Mouse (Mus musculus) forebrain, embryonic 16.5 days (tissue): ENCODE data around the gene Cacna1f. TPM values are rescaled to one million over a fixed set of nuclear protein-coding genes. Genes with fewer than 3 reads are reported as not detected.

ENCODE experiments used
- ATAC-seq: fragments of 200-750 bp; cut with Nextera tagmentation; 2 replicates; pipeline ENCODE4 v1.8.0; 2017; ENCODE audit warnings: mild to moderate bottlenecking, moderate library complexity
- H3K27ac ChIP-seq: fragments of 300-500 bp; sonication (generic); 2 replicates; pipeline ENCODE4 v1.5.1; 2014; ENCODE audit warnings: low read length, control low read depth
- H3K27me3 ChIP-seq: fragments of 300-500 bp; sonication (generic); replicated peaks from 2 replicates; pipeline ENCODE4 v1.6.1; 2014; ENCODE audit warnings: low read length; ENCODE audit not compliant: control insufficient read depth, insufficient read depth
- H3K36me3 ChIP-seq: fragments of 300-500 bp; sonication (generic); 2 replicates; pipeline ENCODE4 v1.6.1; 2014; ENCODE audit not compliant: control insufficient read depth, insufficient read depth
- H3K4me1 ChIP-seq: fragments of 300-500 bp; sonication (generic); replicated peaks from 2 replicates; pipeline ENCODE4 v1.6.1; 2014; ENCODE audit warnings: low read length; ENCODE audit not compliant: control insufficient read depth, insufficient read depth
- H3K4me2 ChIP-seq: fragments of 300-500 bp; sonication (generic); 2 replicates; pipeline ENCODE4 v1.6.1; 2014; ENCODE audit warnings: mild to moderate bottlenecking, low read length, control low read depth
- H3K4me3 ChIP-seq: fragments of 300-500 bp; sonication (generic); replicated peaks from 2 replicates; pipeline ENCODE4 v1.5.1; 2014; ENCODE audit warnings: mild to moderate bottlenecking, low read length, control low read depth
- H3K9ac ChIP-seq: fragments of 300-500 bp; sonication (generic); replicated peaks from 2 replicates; pipeline ENCODE4 v1.6.1; 2014; ENCODE audit warnings: low read depth, low read length, control low read depth
- H3K9me3 ChIP-seq: fragments of 300-500 bp; sonication (generic); 2 replicates; pipeline ENCODE4 v1.6.1; 2016; ENCODE audit warnings: low read length; ENCODE audit not compliant: control insufficient read depth
- WGBS: fragments of 180-500 bp; shearing (Covaris S2); extraction: QIAGEN DNeasy Blood & Tissue Kit; methylation state at CpG from one replicate; pipeline ENCODE4 v1.1.7; 2014; 5-methylcytosine and 5-hydroxymethylcytosine counted together
- polyA plus RNA-seq: library from polyadenylated mRNA; unstranded; fragments of >200 nt; fragmentation: Nextera tagmentation; extraction: Ambion mirVana; gene quantifications from 2 replicates; pipeline ENCODE4 v1.2.1, GENCODE M21; 2015

The Cacna1f gene
- 0.06 and 0.16 TPM in 2 replicates for polyA plus RNA-seq

DNA sequence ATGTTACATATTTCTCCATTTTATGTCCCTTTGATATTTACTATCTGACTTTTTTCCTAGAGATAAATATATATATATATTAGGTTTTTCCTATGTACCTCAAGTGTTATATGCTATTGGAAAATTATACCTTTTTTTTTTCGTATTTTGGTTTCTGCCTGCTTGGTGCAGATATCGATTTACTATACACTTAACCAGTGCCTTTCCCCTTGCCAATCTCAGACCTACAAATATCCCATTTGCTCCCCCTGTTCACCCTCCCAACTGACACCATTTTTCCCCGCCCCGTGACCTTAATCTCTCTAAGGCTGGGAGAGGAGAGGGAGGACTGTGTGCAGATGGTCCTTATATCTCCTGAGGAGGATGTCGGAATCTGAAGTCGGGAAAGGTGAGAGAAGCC is at the start of gene Cacna1f:
Cacna1f (plus strand) TSS at position 301 of the 400 bp plus-strand sequence.
- H3K4me3 ChIP-seq, result no peak within 1 kb of the TSS
- no peaks in the 10 kb centered on the region for H3K36me3 ChIP-seq
- no peak within 1 kb of the TSS for H3K4me2 ChIP-seq
- H3K27me3 ChIP-seq, result no peaks in the 10 kb centered on the region
- 81% methylated on average over 6 of the region's 6 CpGs for WGBS
- no peak within 1 kb of the TSS for H3K27ac ChIP-seq
- no peak within 1 kb of the TSS for H3K9ac ChIP-seq
- no peaks in the 10 kb centered on the region for H3K9me3 ChIP-seq
- ATAC-seq, result no peak
- H3K4me1 ChIP-seq, result peaks cover 9% of the 10 kb centered on the region; the same call in 1 of the 2 replicates

DNA sequence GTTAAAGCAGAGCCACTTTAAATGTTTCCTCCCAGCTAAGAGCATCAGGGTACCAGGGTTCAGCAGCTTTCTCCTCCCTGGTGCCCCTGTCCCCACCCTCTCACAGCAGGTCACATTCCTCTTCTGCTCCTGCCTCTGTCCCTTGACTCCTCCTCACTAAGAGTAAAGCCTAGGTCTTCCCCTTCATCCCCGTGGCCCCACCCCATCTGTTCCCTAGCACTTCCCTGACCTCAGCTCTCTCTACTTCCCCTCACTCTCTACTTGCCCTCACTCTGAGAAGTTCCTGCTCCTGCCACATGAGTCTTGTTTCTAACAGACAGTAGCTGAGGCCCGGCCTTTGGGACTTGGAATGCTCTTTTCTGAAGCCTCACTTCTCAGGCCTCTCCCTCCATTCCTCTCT is 43.8 kb upstream of the Cacna1f start:
- ATAC-seq, result no peak
- H3K27ac ChIP-seq, result no peak overlapping the region
- no peak overlapping the region for H3K4me3 ChIP-seq
- no peak overlapping the region for H3K9ac ChIP-seq
- H3K4me2 ChIP-seq, result no peak overlapping the region
- 23% methylated on average over 2 of the region's 2 CpGs for WGBS
- H3K36me3 ChIP-seq, result no peaks in the 10 kb centered on the region
- H3K27me3 ChIP-seq, result no peaks in the 10 kb centered on the region
- no peaks in the 10 kb centered on the region for H3K4me1 ChIP-seq
- no peaks in the 10 kb centered on the region; the same call in 1 of the 2 replicates for H3K9me3 ChIP-seq

GRCm38 (mm10) chrX:7566352-7566751 is 40.5 kb upstream of the Cacna1f start:
- Histone ChIP-seq H3K27ac (no peak overlapping the region), H3K4me1 (peaks cover 6% of the 10 kb centered on the region; the same call in 1 of the 2 replicates), H3K9me3 (no peaks in the 10 kb centered on the region; the same call in 1 of the 2 replicates), H3K36me3 (no peaks in the 10 kb centered on the region), H3K27me3 (no peaks in the 10 kb centered on the region), H3K4me3 (no peak overlapping the region), H3K9ac (no peak overlapping the region), H3K4me2 (no peak overlapping the region)
- 92% methylated on average over 6 of the region's 6 CpGs for WGBS
- ATAC-seq, result no peak

DNA sequence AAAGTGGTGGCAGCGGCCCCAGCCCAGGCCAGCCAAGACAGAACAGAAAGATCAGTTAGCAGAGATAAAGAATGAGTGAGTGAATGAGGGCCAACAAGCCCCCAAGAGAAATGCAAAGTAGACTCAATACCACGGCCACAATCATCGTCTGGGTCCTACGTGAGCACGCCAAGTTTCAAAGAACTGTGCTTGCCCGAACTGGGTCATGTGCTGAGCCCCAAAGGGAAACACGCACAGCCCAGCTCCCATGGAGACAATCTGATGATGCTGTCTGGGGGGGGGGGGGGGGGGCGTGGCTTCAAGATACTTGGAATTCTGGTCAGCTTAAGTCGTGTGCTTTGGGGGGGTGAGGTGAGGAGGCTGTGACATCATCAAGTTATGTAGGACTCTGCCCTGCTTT is 39.4 kb upstream of the Cacna1f start:
- Histone ChIP-seq H3K4me3 (no peak overlapping the region), H3K9ac (no peak overlapping the region), H3K27ac (no peak overlapping the region), H3K9me3 (no peaks in the 10 kb centered on the region; the same call in 1 of the 2 replicates), H3K4me1 (peaks cover 8% of the 10 kb centered on the region), H3K36me3 (no peaks in the 10 kb centered on the region), H3K27me3 (no peaks in the 10 kb centered on the region), H3K4me2 (no peak overlapping the region)
- no peak for ATAC-seq
- 80% methylated on average over 8 of the region's 9 CpGs for whole genome bisulfite sequencing

DNA sequence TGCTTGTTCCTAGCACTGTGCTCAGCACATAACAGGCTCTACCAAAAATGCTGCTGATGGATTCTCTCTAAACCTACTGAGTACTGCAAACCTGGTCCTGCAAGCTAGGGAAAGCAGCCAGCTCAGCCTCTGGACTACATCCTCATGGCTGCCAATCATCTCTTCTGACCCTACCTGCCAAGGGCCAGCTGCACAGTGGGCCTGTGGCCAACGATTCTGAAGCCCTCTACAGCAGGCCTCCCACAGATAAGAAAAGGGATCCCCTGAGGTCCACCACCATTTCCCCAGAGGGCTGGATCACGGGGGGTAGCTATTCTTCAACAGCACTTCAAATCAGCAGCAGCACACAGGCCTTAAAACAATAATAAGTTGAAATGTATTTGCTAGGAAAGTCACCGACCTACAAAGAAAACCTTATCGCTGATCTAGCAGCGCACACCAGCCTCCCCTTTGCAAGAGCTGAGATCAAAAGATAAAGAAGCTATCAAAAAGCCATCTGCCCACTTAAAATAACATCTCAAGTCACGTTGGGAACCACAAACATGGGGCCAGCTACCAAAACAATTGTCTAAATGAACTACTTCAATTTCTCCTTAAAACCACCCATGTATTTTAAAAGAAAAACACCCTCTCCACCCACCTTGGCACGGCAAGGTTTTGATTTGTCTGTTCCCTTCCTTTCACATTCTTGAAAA is 36.3 kb upstream of the Cacna1f start:
- no peak for ATAC-seq
- no peak overlapping the region for H3K4me3 ChIP-seq
- peaks cover 17% of the 10 kb centered on the region for H3K4me1 ChIP-seq
- no peak overlapping the region for H3K9ac ChIP-seq
- H3K27me3 ChIP-seq, result no peaks in the 10 kb centered on the region
- no peaks in the 10 kb centered on the region for H3K9me3 ChIP-seq
- H3K36me3 ChIP-seq, result no peaks in the 10 kb centered on the region
- H3K27ac ChIP-seq, result no peak overlapping the region
- H3K4me2 ChIP-seq, result no peak overlapping the region
- 63% methylated on average over 7 of the region's 7 CpGs for WGBS

DNA sequence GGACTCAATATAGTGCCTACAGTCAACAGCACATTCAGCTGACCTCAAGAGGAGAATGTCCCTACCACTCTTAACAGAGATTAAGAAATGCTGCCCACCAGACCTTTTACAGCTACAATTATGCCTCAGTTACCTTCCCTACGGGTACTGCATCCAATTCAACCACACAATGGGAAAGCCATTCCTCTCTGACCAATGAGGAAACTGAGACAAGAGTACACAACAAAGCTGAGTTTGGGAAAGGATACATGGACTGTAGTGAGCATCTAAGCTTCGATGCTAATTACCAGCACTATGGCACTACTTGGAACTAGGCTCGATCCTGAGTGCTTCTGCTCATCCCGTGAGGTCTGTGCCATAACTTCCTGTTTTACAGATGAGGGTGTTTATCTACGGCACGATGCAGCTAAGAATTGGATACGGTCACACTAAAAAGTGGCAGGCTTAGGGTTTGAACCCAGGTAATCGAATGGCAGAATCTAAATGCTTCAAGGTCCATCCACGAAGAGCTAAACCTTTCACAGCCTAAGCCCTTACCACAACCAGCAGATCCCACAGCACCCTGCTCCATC is 35.2 kb upstream of the Cacna1f start:
- no peak overlapping the region for H3K9ac ChIP-seq
- no peak for ATAC-seq
- 93% methylated on average over 9 of the region's 9 CpGs for WGBS
- H3K4me3 ChIP-seq, result no peak overlapping the region
- H3K36me3 ChIP-seq, result no peaks in the 10 kb centered on the region
- H3K4me2 ChIP-seq, result no peak overlapping the region
- H3K9me3 ChIP-seq, result no peaks in the 10 kb centered on the region
- H3K27ac ChIP-seq, result no peak overlapping the region
- H3K4me1 ChIP-seq, result peaks cover 17% of the 10 kb centered on the region
- no peaks in the 10 kb centered on the region for H3K27me3 ChIP-seq

DNA sequence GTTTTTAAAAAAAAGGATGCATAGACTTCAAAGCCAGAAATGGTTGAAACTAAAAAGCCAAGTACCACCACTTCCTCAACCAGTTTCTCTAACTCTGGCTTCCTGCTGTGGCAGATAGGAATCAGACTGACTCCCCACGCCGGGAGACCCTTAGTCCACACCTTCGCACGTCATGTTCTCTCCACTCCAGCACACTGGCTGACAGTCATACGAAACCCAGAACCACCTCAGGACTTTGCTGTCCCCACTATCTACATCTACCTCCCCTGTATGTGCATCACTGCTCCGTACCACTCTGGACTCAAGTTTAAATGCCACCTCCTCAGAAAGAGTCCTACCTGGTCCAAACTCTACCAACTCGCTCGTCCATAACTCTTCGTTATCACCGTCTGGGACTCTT is 34.4 kb upstream of the Cacna1f start:
- peak overlapping the region; percentile 65; the same call in 1 of the 2 replicates for H3K4me2 ChIP-seq

DNA sequence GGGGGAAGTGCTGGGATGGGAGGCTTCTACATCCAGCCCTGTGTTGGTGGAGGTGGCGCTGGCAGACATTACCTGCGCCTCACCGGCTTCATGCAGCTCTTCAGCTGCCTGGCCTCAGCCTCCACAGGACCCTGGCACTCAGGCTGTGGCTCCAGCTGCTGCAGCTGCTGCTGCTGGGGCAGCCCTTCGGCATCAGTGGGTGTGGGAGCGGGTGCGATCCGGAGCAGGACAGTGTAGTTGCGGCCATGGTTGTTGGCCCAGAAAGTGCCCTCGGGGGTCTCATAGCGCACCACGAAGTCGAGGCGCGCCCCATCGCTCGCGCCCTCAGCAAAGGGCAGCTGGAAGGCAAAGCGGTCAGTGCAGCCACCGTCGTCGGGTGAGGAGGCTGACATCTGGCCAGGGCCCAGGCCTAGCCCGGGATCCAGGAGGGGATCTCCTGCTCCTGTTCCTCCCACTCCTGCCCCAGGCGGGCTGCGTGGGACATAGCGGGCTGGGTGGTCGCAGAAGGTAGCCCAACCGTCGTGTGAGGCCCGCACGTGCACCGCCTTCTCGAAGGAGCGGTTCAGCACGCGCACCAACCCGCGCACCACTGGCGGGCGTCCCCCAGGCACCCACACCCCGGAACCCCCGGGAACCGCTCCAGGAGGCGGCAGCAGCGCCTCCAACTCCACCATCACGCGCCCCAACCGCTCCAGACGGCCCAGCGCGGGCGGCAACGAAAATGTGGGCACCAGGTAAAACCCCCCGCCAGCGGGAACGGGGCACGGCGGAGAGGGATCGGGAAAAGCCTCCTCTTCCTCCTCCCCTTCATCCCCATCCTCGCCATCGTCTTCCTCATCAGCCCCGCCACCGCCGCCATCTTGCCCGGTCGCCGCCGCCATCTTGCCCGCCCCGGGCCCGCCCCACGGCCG is 33.5 kb upstream of the Cacna1f start, which contains the start of gene Foxp3:
Foxp3 (plus strand) TSS at position 469 of the 911 bp plus-strand sequence.
- 45% methylated on average over 46 of the region's 72 CpGs for WGBS
- peak within 1 kb of the TSS; percentile 72 for H3K9ac ChIP-seq
- H3K27me3 ChIP-seq, result no peaks in the 10 kb centered on the region
- ATAC-seq, result peak; percentile 1; the same call in 1 of the 2 replicates
- peak within 1 kb of the TSS; percentile 57 for H3K4me3 ChIP-seq
- peak within 1 kb of the TSS; percentile 89 for H3K27ac ChIP-seq
- no peaks in the 10 kb centered on the region for H3K36me3 ChIP-seq
- peaks cover 17% of the 10 kb centered on the region for H3K4me1 ChIP-seq
- no peaks in the 10 kb centered on the region for H3K9me3 ChIP-seq
- peak within 1 kb of the TSS; percentile 65 for H3K4me2 ChIP-seq

More for the DNA sequence above, 34.4 kb upstream of the Cacna1f start:
- no peak overlapping the region for H3K27ac ChIP-seq
- H3K4me3 ChIP-seq, result no peak overlapping the region
- no peaks in the 10 kb centered on the region for H3K27me3 ChIP-seq
- H3K4me1 ChIP-seq, result peaks cover 17% of the 10 kb centered on the region
- H3K9ac ChIP-seq, result no peak overlapping the region
- 89% methylated on average over 10 of the region's 10 CpGs for WGBS
- H3K9me3 ChIP-seq, result no peaks in the 10 kb centered on the region
- no peak for ATAC-seq
- H3K36me3 ChIP-seq, result no peaks in the 10 kb centered on the region
